ENCODE assay signal across 10 mouse cellular contexts in genomic region chr5:98166116-98166515, GRCm38 (mm10). TPM values are rescaled to one million over a fixed set of nuclear protein-coding genes. Genes with fewer than 3 reads are reported as not detected.
DNase-seq lines count a peak whose midpoint lies in the region; ATAC-seq lines count a peak whose summit lies in the region.
"Had no signal": no experiment of that assay in that cellular context is flagged by ENCODE, and none has a peak within 500 bp of the region (broad histone marks: within the 10 kb centered on the region; RNA-seq: fewer than 3 reads in every experiment).

No protein-coding gene starts in this region.

- H3K36me3 ChIP-seq in hindbrain, embryonic 10.5 days = no peaks in the 10 kb centered on the region
- H3K36me3 ChIP-seq in neural tube, embryonic 12.5 days = no peaks in the 10 kb centered on the region

- peak overlapping the region; percentile 72 for H3K4me2 ChIP-seq in neural tube, embryonic 12.5 days (replicated peaks)

- ATAC-seq in neural tube, embryonic 12.5 days (ENCODE audit: low FRiP score, low read depth) = no peak

- WGBS in hindbrain, embryonic 10.5 days = under 1% methylated on average over 15 of the region's 15 CpGs
- WGBS in neural tube, embryonic 12.5 days = 2% methylated on average over 15 of the region's 15 CpGs

- no peak overlapping the region for H3K27ac ChIP-seq in hindbrain, embryonic 10.5 days
- H3K27ac ChIP-seq in neural tube, embryonic 12.5 days = no peak overlapping the region

- peaks cover 51% of the 10 kb centered on the region for H3K4me1 ChIP-seq in hindbrain, embryonic 10.5 days (replicated peaks)
- H3K4me1 ChIP-seq in neural tube, embryonic 12.5 days = peaks cover 46% of the 10 kb centered on the region

- H3K9me3 ChIP-seq in hindbrain, embryonic 10.5 days = no peaks in the 10 kb centered on the region
- H3K9me3 ChIP-seq in neural tube, embryonic 12.5 days = no peaks in the 10 kb centered on the region

- H3K9ac ChIP-seq in neural tube, embryonic 12.5 days = no peak overlapping the region

- peaks cover 70% of the 10 kb centered on the region for H3K27me3 ChIP-seq in hindbrain, embryonic 10.5 days (ENCODE audit: insufficient read depth, poor library complexity, severe bottlenecking)
- peaks cover 34% of the 10 kb centered on the region for H3K27me3 ChIP-seq in neural tube, embryonic 12.5 days (replicated peaks)

- peak overlapping the region; percentile 62 for H3K4me3 ChIP-seq in hindbrain, embryonic 10.5 days
- H3K4me3 ChIP-seq in neural tube, embryonic 12.5 days = peak overlapping the region; percentile 1; the same call in 1 of the 2 replicates

- intact Hi-C loops in left cerebral cortex, postnatal 4 days (cut with DNase I) = loop anchor here (5.0 kb wide), 1 partner anchor 134 kb away; the partner anchor contains the start of gene Antxr2

- peak; percentile 90 to 95 for DNase-seq in cerebellum, postnatal 10 days
- DNase-seq in cerebellum, adult 9-10 months = no peak
- DNase-seq in left cerebral cortex, postnatal 4 days = peak; percentile 91
- DNase-seq in left cerebral cortex, adult 18-20 months (ENCODE audit: low spot score in 2 of 2) = no peak
- peak; percentile 36 for DNase-seq in hindbrain, embryonic 10.5 days (ENCODE audit: low spot score)
- no peak for DNase-seq in kidney, postnatal 10 days
- no peak for DNase-seq in adrenal gland, adult 8-10 months
- DNase-seq: cerebellum, adult 18-20 months; kidney, adult 18-20 months had no signal

RNA-seq across cellular contexts. Expression of gene Prdm8, which starts 0.9 kb away (rescaled TPM):
- total RNA-seq in left cerebral cortex, postnatal 4 days (2021) = 10 to 100 TPM; 60.6 to 64.9 TPM
- 10 to 100 TPM; 33.4 to 34.4 TPM for total RNA-seq in left cerebral cortex, adult 18-20 months (2021)
- 0.45 and 0.92 TPM in 2 replicates for polyA plus RNA-seq in hindbrain, embryonic 10.5 days (2016; fragmentation: Nextera tagmentation; extraction: Ambion mirVana)
- 5.2 and 6.0 TPM in 2 replicates for polyA plus RNA-seq in neural tube, embryonic 12.5 days (2016; fragmentation: Nextera tagmentation; extraction: Ambion mirVana)
- under 1 TPM in 3 of 4 experiments, not detected in 1; 0.11 to 0.15 (median 0.12) TPM for total RNA-seq in adrenal gland, adult 8-10 months (2022)

Comparison
In these comparisons a context has a peak if more than half of its experiments do, and no peak if none do; other contexts are left out.
1. DNase-seq: peak in cerebellum, postnatal 10 days (2 of 2), left cerebral cortex, postnatal 4 days (single experiment) and hindbrain, embryonic 10.5 days (single experiment); none in cerebellum, adult 9-10 months (single experiment), left cerebral cortex, adult 18-20 months (0 of 2), kidney, postnatal 10 days (single experiment) and adrenal gland, adult 8-10 months (single experiment).
2. RNA of gene Prdm8, which starts 0.9 kb away (total RNA-seq): 60.6 to 64.9 TPM in left cerebral cortex, postnatal 4 days and 33.4 to 34.4 TPM in left cerebral cortex, adult 18-20 months; 0.11 to 0.15 TPM in adrenal gland, adult 8-10 months; every median in the first group is over 10 times any median in the second.